Mouse (Mus musculus): Measurements from ENCODE around the gene Gm44596. TPM values are rescaled to one million over a fixed set of nuclear protein-coding genes. Genes with fewer than 3 reads are reported as not detected.

The Gm44596 gene
- polyA plus RNA-seq, 1 experiment from 2014 or later = not detected

- H3K9me3 ChIP-seq = no peaks in the 10 kb centered on the region
- H3K4me3 ChIP-seq = no peak overlapping the region
- peaks cover 29% of the 10 kb centered on the region for H3K36me3 ChIP-seq (replicated peaks)
- no peak for DNase-seq (ENCODE audit: low spot score)
- WGBS = 88% methylated on average over 3 of the region's 3 CpGs
- H3K4me1 ChIP-seq = peaks cover 7% of the 10 kb centered on the region; the same call in 1 of the 2 replicates
- no peak overlapping the region for H3K27ac ChIP-seq (replicated peaks)
- H3K27me3 ChIP-seq (replicated peaks; ENCODE audit: low read depth, poor library complexity, severe bottlenecking) = no peaks in the 10 kb centered on the region
These were observed 46.2 kb downstream of the Gm44596 start for GRCm38 (mm10) chr6:128421480-128421879.

GRCm38 (mm10) chr6:128423496-128424268, 48.4 kb downstream of the Gm44596 start:
- 53% methylated on average over 16 of the region's 16 CpGs for WGBS
- H3K4me3 ChIP-seq = peak overlapping the region; percentile 72
- no peaks in the 10 kb centered on the region for H3K9me3 ChIP-seq
- H3K27ac ChIP-seq (replicated peaks) = peak overlapping the region; percentile 98
- H3K4me1 ChIP-seq = peaks cover 7% of the 10 kb centered on the region; the same call in 1 of the 2 replicates
- H3K36me3 ChIP-seq (replicated peaks) = peaks cover 32% of the 10 kb centered on the region
- H3K27me3 ChIP-seq (replicated peaks; ENCODE audit: low read depth, poor library complexity, severe bottlenecking) = no peaks in the 10 kb centered on the region
- DNase-seq (ENCODE audit: low spot score) = no peak

GRCm38 (mm10) chr6:128424269-128425019, 49.1 kb downstream of the Gm44596 start, which contains the start of gene Itfg2:
Gene Itfg2 (minus strand): TSS chr6:128424931.
- no peaks in the 10 kb centered on the region for H3K9me3 ChIP-seq
- H3K36me3 ChIP-seq (replicated peaks) = peaks cover 38% of the 10 kb centered on the region
- under 1% methylated on average over 42 of the region's 42 CpGs for WGBS
- no peaks in the 10 kb centered on the region for H3K27me3 ChIP-seq (replicated peaks; ENCODE audit: low read depth, poor library complexity, severe bottlenecking)
- H3K4me1 ChIP-seq = peaks cover 7% of the 10 kb centered on the region; the same call in 1 of the 2 replicates
- peak within 1 kb of the TSS; percentile 98 for H3K27ac ChIP-seq (replicated peaks)
- peak; percentile 94 for DNase-seq (ENCODE audit: low spot score)
- H3K4me3 ChIP-seq = peak within 1 kb of the TSS; percentile 72

- WGBS = 19% methylated on average over 9 of the region's 9 CpGs
- H3K36me3 ChIP-seq (replicated peaks) = peaks cover 38% of the 10 kb centered on the region
- no peaks in the 10 kb centered on the region for H3K9me3 ChIP-seq
- H3K4me1 ChIP-seq = peaks cover 7% of the 10 kb centered on the region; the same call in 1 of the 2 replicates
- H3K4me3 ChIP-seq = peak overlapping the region; percentile 72
- no peaks in the 10 kb centered on the region for H3K27me3 ChIP-seq (replicated peaks; ENCODE audit: low read depth, poor library complexity, severe bottlenecking)
- peak overlapping the region; percentile 98 for H3K27ac ChIP-seq (replicated peaks)
- no peak for DNase-seq (ENCODE audit: low spot score)
These were observed 49.7 kb downstream of the Gm44596 start for GRCm38 (mm10) chr6:128425046-128425445.

GRCm38 (mm10) chr6:128427571-128427970, 52.3 kb downstream of the Gm44596 start:
- DNase-seq (ENCODE audit: low spot score) = no peak
- WGBS = 93% methylated on average over 5 of the region's 5 CpGs
- H3K27ac ChIP-seq (replicated peaks) = no peak overlapping the region
- no peak overlapping the region for H3K4me3 ChIP-seq
- peaks cover 7% of the 10 kb centered on the region; the same call in 1 of the 2 replicates for H3K4me1 ChIP-seq
- peaks cover 56% of the 10 kb centered on the region for H3K36me3 ChIP-seq (replicated peaks)
- no peaks in the 10 kb centered on the region for H3K9me3 ChIP-seq
- no peaks in the 10 kb centered on the region for H3K27me3 ChIP-seq (replicated peaks; ENCODE audit: low read depth, poor library complexity, severe bottlenecking)

GRCm38 (mm10) chr6:128429300-128429699, 54.0 kb downstream of the Gm44596 start:
- H3K4me1 ChIP-seq = 0 out of 2 replicates have a peak, but pooled peaks cover 3% of the 10 kb centered on the region
- H3K27ac ChIP-seq (replicated peaks) = no peak overlapping the region
- no peak for DNase-seq (ENCODE audit: low spot score)
- H3K4me3 ChIP-seq = no peak overlapping the region
- 96% methylated on average over 2 of the region's 2 CpGs for WGBS
- H3K36me3 ChIP-seq (replicated peaks) = peaks cover 73% of the 10 kb centered on the region
- H3K27me3 ChIP-seq (replicated peaks; ENCODE audit: low read depth, poor library complexity, severe bottlenecking) = no peaks in the 10 kb centered on the region
- no peaks in the 10 kb centered on the region for H3K9me3 ChIP-seq

- peaks cover 78% of the 10 kb centered on the region for H3K36me3 ChIP-seq (replicated peaks)
These were observed 54.5 kb downstream of the Gm44596 start for GRCm38 (mm10) chr6:128429826-128430225.

GRCm38 (mm10) chr6:128432356-128432915, 57.1 kb downstream of the Gm44596 start:
- Histone ChIP-seq H3K4me3 (no peak overlapping the region), H3K36me3 (replicated peaks) (peaks cover 93% of the 10 kb centered on the region), H3K9me3 (no peaks in the 10 kb centered on the region), H3K27me3 (replicated peaks; ENCODE audit: low read depth, poor library complexity, severe bottlenecking) (no peaks in the 10 kb centered on the region), H3K27ac (replicated peaks) (no peak overlapping the region), H3K4me1 (peaks cover 11% of the 10 kb centered on the region)
- no peak for DNase-seq (ENCODE audit: low spot score)
- WGBS = 93% methylated on average over 13 of the region's 13 CpGs

More at GRCm38 (mm10) chr6:128429826-128430225, 54.5 kb downstream of the Gm44596 start:
- Histone ChIP-seq H3K9me3 (no peaks in the 10 kb centered on the region), H3K4me3 (no peak overlapping the region), H3K27me3 (replicated peaks; ENCODE audit: low read depth, poor library complexity, severe bottlenecking) (no peaks in the 10 kb centered on the region), H3K27ac (replicated peaks) (no peak overlapping the region), H3K4me1 (0 out of 2 replicates have a peak, but pooled peaks cover 3% of the 10 kb centered on the region)
- DNase-seq (ENCODE audit: low spot score) = no peak
- 94% methylated on average over 6 of the region's 6 CpGs for WGBS

- peaks cover 82% of the 10 kb centered on the region for H3K36me3 ChIP-seq (replicated peaks)
- 94% methylated on average over 13 of the region's 13 CpGs for WGBS
These were observed 58.3 kb downstream of the Gm44596 start for GRCm38 (mm10) chr6:128433566-128433965.

GRCm38 (mm10) chr6:128435474-128435873, 60.2 kb downstream of the Gm44596 start:
- H3K4me1 ChIP-seq = peaks cover 23% of the 10 kb centered on the region
- no peak for DNase-seq (ENCODE audit: low spot score)
- no peak overlapping the region for H3K4me3 ChIP-seq
- H3K27ac ChIP-seq (replicated peaks) = no peak overlapping the region
- H3K9me3 ChIP-seq = no peaks in the 10 kb centered on the region
- H3K36me3 ChIP-seq (replicated peaks) = peaks cover 63% of the 10 kb centered on the region
- 0 out of 2 replicates have a peak, but pooled peaks cover 5% of the 10 kb centered on the region for H3K27me3 ChIP-seq (replicated peaks; ENCODE audit: low read depth, poor library complexity, severe bottlenecking)
- WGBS = 96% methylated on average over 5 of the region's 5 CpGs

More at GRCm38 (mm10) chr6:128433566-128433965, 58.3 kb downstream of the Gm44596 start:
- Histone ChIP-seq H3K27ac (replicated peaks) (no peak overlapping the region), H3K9me3 (no peaks in the 10 kb centered on the region), H3K4me1 (peaks cover 13% of the 10 kb centered on the region), H3K4me3 (no peak overlapping the region), H3K27me3 (replicated peaks; ENCODE audit: low read depth, poor library complexity, severe bottlenecking) (no peaks in the 10 kb centered on the region)
- no peak for DNase-seq (ENCODE audit: low spot score)

GRCm38 (mm10) chr6:128436356-128437005, 61.2 kb downstream of the Gm44596 start:
- DNase-seq (ENCODE audit: low spot score) = no peak
- H3K4me1 ChIP-seq = peaks cover 23% of the 10 kb centered on the region
- H3K9me3 ChIP-seq = no peaks in the 10 kb centered on the region
- H3K36me3 ChIP-seq (replicated peaks) = peaks cover 53% of the 10 kb centered on the region
- peak overlapping the region; percentile 99 for H3K27ac ChIP-seq (replicated peaks)
- peak overlapping the region; percentile 100 for H3K4me3 ChIP-seq
- H3K27me3 ChIP-seq (replicated peaks; ENCODE audit: low read depth, poor library complexity, severe bottlenecking) = 0 out of 2 replicates have a peak, but pooled peaks cover 6% of the 10 kb centered on the region
- 90% methylated on average over 8 of the region's 8 CpGs for WGBS

- no peak for DNase-seq (ENCODE audit: low spot score)
- Histone ChIP-seq H3K4me1 (peaks cover 23% of the 10 kb centered on the region), H3K36me3 (replicated peaks) (peaks cover 45% of the 10 kb centered on the region), H3K9me3 (no peaks in the 10 kb centered on the region), H3K27ac (replicated peaks) (peak overlapping the region; percentile 99), H3K4me3 (peak overlapping the region; percentile 100), H3K27me3 (replicated peaks; ENCODE audit: low read depth, poor library complexity, severe bottlenecking) (0 out of 2 replicates have a peak, but pooled peaks cover 6% of the 10 kb centered on the region)
- WGBS = 5% methylated on average over 10 of the region's 10 CpGs
These were observed 62.0 kb downstream of the Gm44596 start for GRCm38 (mm10) chr6:128437288-128437687.

All from embryonic facial prominence, embryonic 10.5 days (tissue).